Mouse (Mus musculus) c-Kit-negative CD71-positive TER-119-positive erythroid progenitor cells, embryonic 14.5 days (primary cell): ENCODE data around the gene Olfr494.

ENCODE experiments used
- DNase-seq: peaks from one replicate; pipeline ENCODE4 v3.0.0-alpha.2; 2013; ENCODE audit warnings: low read depth, low spot score

The Olfr494 gene

DNA sequence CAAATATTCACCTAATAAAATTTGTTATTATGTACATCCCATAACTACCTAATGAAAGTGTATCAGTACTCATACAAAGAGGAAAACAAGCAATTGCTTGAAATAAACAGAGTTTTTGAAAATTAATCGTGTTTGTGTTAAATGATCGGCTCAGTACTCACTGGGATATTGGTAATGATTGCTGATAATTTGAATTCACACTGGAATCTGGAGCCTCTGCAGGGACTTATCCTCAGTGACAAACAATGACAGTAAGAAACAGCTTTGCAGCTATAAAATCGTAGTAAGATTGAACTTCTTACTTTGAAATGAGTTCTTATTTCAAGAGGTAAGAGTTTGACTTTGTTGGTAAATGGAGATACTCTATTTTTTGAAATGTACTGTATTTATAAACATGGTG lies at the start of gene Olfr494:
Gene Olfr494 (plus strand): TSS at position 301 of the 400 bp plus-strand sequence.
- DNase-seq, result no peak

GRCm38 (mm10) chr7:108323574-108323973 lies 41.6 kb upstream of the Olfr494 start, which contains the start of gene Olfr492:
Gene Olfr492, minus strand, starts transcription at chr7:108323674.
- DNase-seq, result no peak

DNA sequence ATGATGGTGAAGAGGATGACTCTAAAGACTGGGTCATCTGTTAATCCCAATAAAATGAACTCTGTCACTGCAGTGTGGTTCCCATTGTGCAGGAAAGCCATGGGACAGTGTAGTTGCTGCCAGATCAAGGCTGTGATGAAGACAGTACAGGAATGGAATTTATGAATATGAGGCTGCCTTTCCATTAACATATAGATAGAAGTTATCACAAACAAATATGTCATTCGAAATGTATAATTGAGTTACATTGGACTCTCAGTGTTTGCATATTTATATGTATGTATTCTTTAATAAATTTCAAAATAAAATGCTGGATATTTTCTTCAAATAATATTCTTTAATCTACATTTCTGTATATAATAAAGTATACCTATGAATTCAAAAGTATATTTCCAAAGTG lies 18.3 kb upstream of the Olfr494 start, which contains the start of gene Olfr493:
Gene Olfr493 (minus strand): TSS at position 101 of the 400 bp plus-strand sequence.
- no peak for DNase-seq

GRCm38 (mm10) chr7:108392867-108393266 lies 27.7 kb downstream of the Olfr494 start, which contains the start of gene Olfr495:
Gene Olfr495, plus strand, starts transcription at chr7:108393167.
- DNase-seq, result no peak
